Mouse (Mus musculus): Measurements from ENCODE around the gene Klrg2. TPM values are rescaled to one million over a fixed set of nuclear protein-coding genes. Genes with fewer than 3 reads are reported as not detected.
A peak's percentile ranks its signal among the peaks of the same experiment; 100 is the strongest.

Gene Klrg2
- total and polyA plus RNA-seq, 3 experiments = 1.0 to 6.2 TPM; not detected in 1

GRCm38 (mm10) chr6:38623457-38623856 is 13.6 kb downstream of the Klrg2 start (continued):
- no peak for TF ChIP-seq MEF2A (IDR thresholded peaks at IDR 0.05; ENCODE audit: extremely low read depth, insufficient replicate concordance, low read depth, low read length, poor library complexity, severe bottlenecking)
- TF ChIP-seq MAZ (IDR thresholded peaks at IDR 0.05; ENCODE audit: low read depth, low read length) = no peak
- peak; percentile 76 for TF ChIP-seq TCF12 (IDR thresholded peaks at IDR 0.05; ENCODE audit: low read depth, low read length)
- no peak for TF ChIP-seq NELFE (IDR thresholded peaks at IDR 0.05; ENCODE audit: low read depth, low read length)
- no peak for TF ChIP-seq TBP (IDR thresholded peaks at IDR 0.05; ENCODE audit: low read depth, low read length)
- no peak for TF ChIP-seq SMC3 (IDR thresholded peaks at IDR 0.05; ENCODE audit: low read depth, low read length)
- no peak for TF ChIP-seq KAT2A (conservative IDR thresholded peaks at IDR 0.05; ENCODE audit: low read depth, low read length)
- peak; percentile 91 for TF ChIP-seq ETS1 (IDR thresholded peaks at IDR 0.05; ENCODE audit: low read depth, low read length)
- TF ChIP-seq MYC (IDR thresholded peaks at IDR 0.05; ENCODE audit: low read depth, low read length) = 0 out of 2 replicates have a peak, but pooled peaks have one; percentile 44
- peak; percentile 17; the same call in 1 of the 2 replicates for TF ChIP-seq USF1 (IDR thresholded peaks at IDR 0.05; ENCODE audit: low read depth, low read length)
- no peak for TF ChIP-seq MAFK (IDR thresholded peaks at IDR 0.05; ENCODE audit: borderline replicate concordance, low read depth, low read length)
- TF ChIP-seq ZC3H11A (IDR thresholded peaks at IDR 0.05; ENCODE audit: low read depth, low read length) = no peak

- no peak overlapping the region for H3K4me3 ChIP-seq (ENCODE audit: control insufficient read depth in 1 of 2, insufficient read depth in 1 of 2, low read depth in 2 of 2, low read length in 2 of 2)
- TF ChIP-seq UBTF (IDR thresholded peaks at IDR 0.05; ENCODE audit: borderline replicate concordance, insufficient read depth, low read depth, low read length) = no peak
- no peak for TF ChIP-seq USF1 (IDR thresholded peaks at IDR 0.05; ENCODE audit: low read depth, low read length)
- TF ChIP-seq SIN3A (IDR thresholded peaks at IDR 0.05; ENCODE audit: low read length) = no peak
- no peak for TF ChIP-seq MXI1 (IDR thresholded peaks at IDR 0.05; ENCODE audit: low read depth, low read length)
- no peak for TF ChIP-seq RAD21 (IDR thresholded peaks at IDR 0.05; ENCODE audit: low read depth, low read length)
- no peak for TF ChIP-seq NELFE (IDR thresholded peaks at IDR 0.05; ENCODE audit: low read depth, low read length)
- H3K36me3 ChIP-seq (ENCODE audit: control insufficient read depth in 1 of 2, insufficient read depth in 2 of 2, low read length in 2 of 2) = peaks cover 2 to 18% of the 10 kb centered on the region in 2 experiments
- no peak overlapping the region for H3K27ac ChIP-seq (ENCODE audit: control insufficient read depth, low read depth, low read length)
- H3K9ac ChIP-seq (ENCODE audit: control insufficient read depth, low read depth, low read length, poor library complexity, severe bottlenecking) = no peak overlapping the region
- H3K4me1 ChIP-seq (ENCODE audit: control insufficient read depth in 1 of 2, insufficient read depth in 2 of 2, low read length in 2 of 2) = peaks cover 8% of the 10 kb centered on the region in 2 experiments
- no peak for DNase-seq (ENCODE audit: low read depth, low spot score)
- no peaks in the 10 kb centered on the region for H3K79me2 ChIP-seq (ENCODE audit: control insufficient read depth, insufficient read depth, low read length, poor library complexity)
- no peaks in the 10 kb centered on the region for H3K9me3 ChIP-seq (replicated peaks; ENCODE audit: insufficient read depth, low read length)
- H3K27me3 ChIP-seq (ENCODE audit: control insufficient read depth in 1 of 2, insufficient read depth in 2 of 2, low read length in 2 of 2) = no peaks in the 10 kb centered on the region
Measured at GRCm38 (mm10) chr6:38622406-38622805, 14.6 kb downstream of the Klrg2 start.

DNA sequence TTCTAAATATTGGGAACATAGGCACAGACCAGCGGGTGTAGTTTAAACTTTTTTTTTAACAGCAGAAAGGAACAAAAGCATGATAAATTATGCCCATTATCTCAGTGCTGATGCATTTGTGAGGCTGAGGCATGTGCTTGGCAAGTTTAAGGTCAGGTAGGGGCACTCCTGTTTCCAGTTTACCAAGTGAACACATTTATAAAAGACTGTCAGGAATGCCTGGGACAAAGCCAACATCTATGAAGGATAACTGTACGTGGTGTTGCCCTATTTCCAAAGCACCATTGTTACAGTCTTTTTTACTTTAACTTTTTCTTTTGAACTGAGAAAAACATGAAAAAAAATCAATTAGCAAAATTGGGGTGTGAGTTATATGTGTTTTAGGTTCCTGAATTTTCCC is 27.1 kb downstream of the Klrg2 start:
- no peak for DNase-seq (ENCODE audit: low read depth, low spot score)
- Histone ChIP-seq H3K9ac (ENCODE audit: control insufficient read depth, low read depth, low read length, poor library complexity, severe bottlenecking) (no peak overlapping the region), H3K9me3 (replicated peaks; ENCODE audit: insufficient read depth, low read length) (no peaks in the 10 kb centered on the region), H3K4me1 (ENCODE audit: control insufficient read depth in 1 of 2, insufficient read depth in 2 of 2, low read length in 2 of 2) (peaks cover 0 to 2% of the 10 kb centered on the region in 2 experiments; a peak in 1 of 4 replicates), H3K36me3 (ENCODE audit: control insufficient read depth in 1 of 2, insufficient read depth in 2 of 2, low read length in 2 of 2) (peaks cover 2 to 31% of the 10 kb centered on the region in 2 experiments), H3K27me3 (ENCODE audit: control insufficient read depth in 1 of 2, insufficient read depth in 2 of 2, low read length in 2 of 2) (no peaks in the 10 kb centered on the region), H3K4me3 (ENCODE audit: control insufficient read depth in 1 of 2, insufficient read depth in 1 of 2, low read depth in 2 of 2, low read length in 2 of 2) (no peak overlapping the region), H3K27ac (ENCODE audit: control insufficient read depth, low read depth, low read length) (no peak overlapping the region), H3K79me2 (ENCODE audit: control insufficient read depth, insufficient read depth, low read length, poor library complexity) (no peaks in the 10 kb centered on the region)
- TF ChIP-seq JUND (IDR thresholded peaks at IDR 0.05; ENCODE audit: low read depth, low read length) (no peak), GABPA (IDR thresholded peaks at IDR 0.05; ENCODE audit: low read depth, low read length) (no peak), ZMIZ1 (IDR thresholded peaks at IDR 0.05; ENCODE audit: low read depth, low read length) (no peak), MYB (IDR thresholded peaks at IDR 0.05; ENCODE audit: low read depth, low read length) (no peak), CTCF (IDR thresholded peaks at IDR 0.05 in 2 of 3, conservative IDR thresholded peaks at IDR 0.05 in 1 of 3; ENCODE audit: control insufficient read depth in 1 of 3, insufficient read depth in 1 of 3, low read depth in 2 of 3, low read length in 3 of 3, poor library complexity in 1 of 3, severe bottlenecking in 1 of 3) (no peak), EP300 (IDR thresholded peaks at IDR 0.05; ENCODE audit: low read depth in 1 of 2, low read length in 2 of 2) (no peak), POLR2AphosphoS5 (IDR thresholded peaks at IDR 0.05; ENCODE audit: borderline replicate concordance, low read depth, low read length) (no peak), ETS1 (IDR thresholded peaks at IDR 0.05; ENCODE audit: low read depth, low read length) (no peak), ELF1 (IDR thresholded peaks at IDR 0.05; ENCODE audit: low read depth, low read length) (no peak), ZKSCAN1 (IDR thresholded peaks at IDR 0.05; ENCODE audit: low read depth, low read length) (no peak), MAX (IDR thresholded peaks at IDR 0.05; ENCODE audit: low read length) (no peak), POLR2A (IDR thresholded peaks at IDR 0.05; ENCODE audit: control insufficient read depth in 1 of 2, insufficient read depth in 1 of 2, low read depth in 1 of 2, low read length in 2 of 2, poor library complexity in 1 of 2) (no peak), CHD1 (IDR thresholded peaks at IDR 0.05; ENCODE audit: low read depth, low read length) (no peak)
